Mouse (Mus musculus): ENCODE measurements around the gene Nlgn2. TPM values are rescaled to one million over a fixed set of nuclear protein-coding genes. Genes with fewer than 3 reads are reported as not detected.

The Nlgn2 gene
- polyA plus RNA-seq, 1 experiment from 2014 or later = 9.9 TPM

- 92% methylated on average over 3 of the region's 3 CpGs for WGBS
- Histone ChIP-seq H3K36me3 (ENCODE audit: control insufficient read depth, insufficient read depth, low read length) (peaks cover 14% of the 10 kb centered on the region; the same call in 1 of the 2 replicates), H3K27me3 (ENCODE audit: control insufficient read depth, insufficient read depth, low read length) (no peaks in the 10 kb centered on the region), H3K9me3 (ENCODE audit: control insufficient read depth, low read length) (no peaks in the 10 kb centered on the region), H3K4me3 (ENCODE audit: low read depth, low read length) (no peak within 1 kb of the TSS), H3K27ac (ENCODE audit: low read depth, low read length) (no peak within 1 kb of the TSS), H3K9ac (ENCODE audit: low read length) (no peak within 1 kb of the TSS), H3K4me2 (no peak within 1 kb of the TSS), H3K4me1 (ENCODE audit: control insufficient read depth, insufficient read depth, low read length) (no peaks in the 10 kb centered on the region)
- DNase-seq (ENCODE audit: low spot score, missing footprints) (peak; percentile 44), ATAC-seq (ENCODE audit: low FRiP score) (no peak)
Measured at GRCm38 (mm10) chr11:69822080-69822479, 15.5 kb downstream of the Nlgn2 start, which contains the start of gene Spem1. Gene Spem1, minus strand, starts transcription at chr11:69822180.

- H3K9me3 ChIP-seq (ENCODE audit: control insufficient read depth, low read length) = no peaks in the 10 kb centered on the region
- ATAC-seq (ENCODE audit: low FRiP score) = no peak
- no peaks in the 10 kb centered on the region for H3K36me3 ChIP-seq (ENCODE audit: control insufficient read depth, insufficient read depth, low read length)
- no peak overlapping the region for H3K27ac ChIP-seq (ENCODE audit: low read depth, low read length)
- H3K9ac ChIP-seq (ENCODE audit: low read length) = no peak overlapping the region
- WGBS = 93% methylated on average over 8 of the region's 8 CpGs
- H3K4me1 ChIP-seq (ENCODE audit: control insufficient read depth, insufficient read depth, low read length) = no peaks in the 10 kb centered on the region
- H3K4me2 ChIP-seq = no peak overlapping the region
- H3K27me3 ChIP-seq (ENCODE audit: control insufficient read depth, insufficient read depth, low read length) = no peaks in the 10 kb centered on the region
- DNase-seq (ENCODE audit: low spot score, missing footprints) = peak; percentile 56
- H3K4me3 ChIP-seq (ENCODE audit: low read depth, low read length) = no peak overlapping the region
Measured at GRCm38 (mm10) chr11:69818871-69819270, 18.7 kb downstream of the Nlgn2 start.

DNA sequence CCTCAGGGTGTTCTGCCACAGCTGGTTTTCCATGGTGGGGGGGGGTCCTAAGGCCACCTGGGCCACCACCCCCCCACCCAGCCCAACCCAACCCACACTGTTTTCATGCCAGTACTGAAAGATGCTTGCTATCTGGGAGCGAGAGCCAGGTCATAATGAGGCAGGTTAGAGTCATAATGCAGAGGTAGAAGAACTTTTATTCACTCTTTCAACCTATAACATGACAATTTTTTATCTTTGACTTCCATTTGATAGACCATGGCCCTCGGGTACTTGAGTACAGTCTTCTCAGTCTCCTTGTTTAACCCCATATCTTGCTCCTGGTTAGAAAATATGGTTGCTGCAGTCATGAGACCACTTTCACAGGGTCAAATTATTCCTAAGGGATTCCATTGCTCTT lies 19.2 kb downstream of the Nlgn2 start, which contains the start of gene Spem2:
Gene Spem2 (minus strand): TSS at position 101 of the 400 bp plus-strand sequence.
- WGBS = 79% methylated on average over 2 of the region's 2 CpGs
- DNase-seq (ENCODE audit: low spot score, missing footprints) (no peak), ATAC-seq (ENCODE audit: low FRiP score) (no peak)
- Histone ChIP-seq H3K4me3 (ENCODE audit: low read depth, low read length) (no peak within 1 kb of the TSS), H3K4me1 (ENCODE audit: control insufficient read depth, insufficient read depth, low read length) (no peaks in the 10 kb centered on the region), H3K36me3 (ENCODE audit: control insufficient read depth, insufficient read depth, low read length) (no peaks in the 10 kb centered on the region), H3K4me2 (no peak within 1 kb of the TSS), H3K9me3 (ENCODE audit: control insufficient read depth, low read length) (no peaks in the 10 kb centered on the region), H3K27me3 (ENCODE audit: control insufficient read depth, insufficient read depth, low read length) (no peaks in the 10 kb centered on the region), H3K27ac (ENCODE audit: low read depth, low read length) (no peak within 1 kb of the TSS), H3K9ac (ENCODE audit: low read length) (no peak within 1 kb of the TSS)

DNA sequence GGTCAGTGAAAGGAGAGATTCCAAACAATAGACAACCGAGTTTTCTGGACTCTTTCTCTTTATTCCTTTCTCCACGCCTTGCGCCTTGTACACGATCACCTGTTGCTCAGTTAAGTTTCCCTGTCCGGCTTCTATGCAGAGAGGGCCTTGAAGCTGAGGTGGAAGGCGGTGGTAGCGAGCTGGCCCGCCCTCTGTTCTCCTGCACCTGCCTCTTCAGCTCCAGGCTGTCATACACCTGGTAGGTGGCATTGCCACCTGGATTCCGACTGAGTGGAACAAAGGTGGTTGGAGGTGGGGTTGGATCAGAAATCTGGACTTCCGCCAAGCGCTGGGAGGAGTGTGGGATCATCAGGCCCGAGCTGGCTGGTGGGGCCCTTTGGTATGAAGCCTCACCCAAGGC lies 21.1 kb downstream of the Nlgn2 start:
- no peak overlapping the region for H3K4me2 ChIP-seq
- no peaks in the 10 kb centered on the region for H3K9me3 ChIP-seq (ENCODE audit: control insufficient read depth, low read length)
- no peak overlapping the region for H3K27ac ChIP-seq (ENCODE audit: low read depth, low read length)
- WGBS = 88% methylated on average over 12 of the region's 12 CpGs
- H3K4me3 ChIP-seq (ENCODE audit: low read depth, low read length) = no peak overlapping the region
- no peaks in the 10 kb centered on the region for H3K36me3 ChIP-seq (ENCODE audit: control insufficient read depth, insufficient read depth, low read length)
- H3K9ac ChIP-seq (ENCODE audit: low read length) = no peak overlapping the region
- H3K4me1 ChIP-seq (ENCODE audit: control insufficient read depth, insufficient read depth, low read length) = no peaks in the 10 kb centered on the region
- H3K27me3 ChIP-seq (ENCODE audit: control insufficient read depth, insufficient read depth, low read length) = no peaks in the 10 kb centered on the region
- ATAC-seq (ENCODE audit: low FRiP score) (no peak), DNase-seq (ENCODE audit: low spot score, missing footprints) (peak; percentile 21)

GRCm38 (mm10) chr11:69815155-69815554 lies 22.4 kb downstream of the Nlgn2 start, which contains the start of gene Gm39566:
Gene Gm39566, minus strand, starts transcription at chr11:69815298.
- no peak within 1 kb of the TSS for H3K9ac ChIP-seq (ENCODE audit: low read length)
- H3K36me3 ChIP-seq (ENCODE audit: control insufficient read depth, insufficient read depth, low read length) = no peaks in the 10 kb centered on the region
- no peak within 1 kb of the TSS for H3K27ac ChIP-seq (ENCODE audit: low read depth, low read length)
- H3K27me3 ChIP-seq (ENCODE audit: control insufficient read depth, insufficient read depth, low read length) = no peaks in the 10 kb centered on the region
- H3K4me2 ChIP-seq = no peak within 1 kb of the TSS
- no peaks in the 10 kb centered on the region for H3K4me1 ChIP-seq (ENCODE audit: control insufficient read depth, insufficient read depth, low read length)
- H3K9me3 ChIP-seq (ENCODE audit: control insufficient read depth, low read length) = no peaks in the 10 kb centered on the region
- no peak for ATAC-seq (ENCODE audit: low FRiP score)
- 61% methylated on average over 10 of the region's 10 CpGs for WGBS
- no peak within 1 kb of the TSS for H3K4me3 ChIP-seq (ENCODE audit: low read depth, low read length)
- DNase-seq (ENCODE audit: low spot score, missing footprints) = no peak

DNA sequence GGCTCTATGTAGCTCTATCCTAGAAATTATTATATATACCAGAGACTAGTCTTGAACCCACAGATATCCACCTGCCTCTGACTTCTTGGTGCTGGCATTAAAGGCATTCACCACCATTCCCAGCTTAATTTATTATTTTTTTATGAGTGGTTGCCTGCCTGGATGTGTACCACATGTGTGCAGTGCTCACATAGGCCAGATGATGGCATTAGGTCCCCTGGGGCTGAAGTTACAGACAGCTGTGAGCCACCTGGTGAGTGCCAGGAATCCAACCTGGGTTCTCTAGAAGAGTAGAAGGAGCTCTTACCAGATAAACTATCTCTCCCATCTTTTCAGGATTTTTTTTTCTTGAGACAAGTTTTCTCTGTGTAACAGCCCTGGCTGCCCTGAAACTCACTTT lies 27.3 kb downstream of the Nlgn2 start:
- H3K9me3 ChIP-seq (ENCODE audit: control insufficient read depth, low read length) = no peaks in the 10 kb centered on the region
- no peak overlapping the region for H3K4me2 ChIP-seq
- H3K27ac ChIP-seq (ENCODE audit: low read depth, low read length) = no peak overlapping the region
- no peak overlapping the region for H3K9ac ChIP-seq (ENCODE audit: low read length)
- H3K36me3 ChIP-seq (ENCODE audit: control insufficient read depth, insufficient read depth, low read length) = no peaks in the 10 kb centered on the region
- no peak overlapping the region for H3K4me3 ChIP-seq (ENCODE audit: low read depth, low read length)
- H3K4me1 ChIP-seq (ENCODE audit: control insufficient read depth, insufficient read depth, low read length) = no peaks in the 10 kb centered on the region
- ATAC-seq (ENCODE audit: low FRiP score) = no peak
- peaks cover 11% of the 10 kb centered on the region for H3K27me3 ChIP-seq (ENCODE audit: control insufficient read depth, insufficient read depth, low read length)
- DNase-seq (ENCODE audit: low spot score, missing footprints) = no peak

- Histone ChIP-seq H3K9ac (ENCODE audit: low read length) (no peak overlapping the region), H3K4me1 (ENCODE audit: control insufficient read depth, insufficient read depth, low read length) (peaks cover 19% of the 10 kb centered on the region), H3K27me3 (ENCODE audit: control insufficient read depth, insufficient read depth, low read length) (peaks cover 34% of the 10 kb centered on the region), H3K27ac (ENCODE audit: low read depth, low read length) (no peak overlapping the region), H3K9me3 (ENCODE audit: control insufficient read depth, low read length) (no peaks in the 10 kb centered on the region), H3K4me3 (ENCODE audit: low read depth, low read length) (no peak overlapping the region), H3K36me3 (ENCODE audit: control insufficient read depth, insufficient read depth, low read length) (no peaks in the 10 kb centered on the region), H3K4me2 (no peak overlapping the region)
- no peak for DNase-seq (ENCODE audit: low spot score, missing footprints)
- 87% methylated on average over 2 of the region's 2 CpGs for WGBS
- ATAC-seq (ENCODE audit: low FRiP score) = no peak
Measured at GRCm38 (mm10) chr11:69807641-69808040, 29.9 kb downstream of the Nlgn2 start.

GRCm38 (mm10) chr11:69806378-69806777 lies 31.2 kb downstream of the Nlgn2 start:
- peaks cover 46% of the 10 kb centered on the region for H3K27me3 ChIP-seq (ENCODE audit: control insufficient read depth, insufficient read depth, low read length)
- H3K4me3 ChIP-seq (ENCODE audit: low read depth, low read length) = no peak overlapping the region
- 78% methylated on average over 4 of the region's 4 CpGs for WGBS
- H3K36me3 ChIP-seq (ENCODE audit: control insufficient read depth, insufficient read depth, low read length) = no peaks in the 10 kb centered on the region
- no peak overlapping the region for H3K4me2 ChIP-seq
- H3K4me1 ChIP-seq (ENCODE audit: control insufficient read depth, insufficient read depth, low read length) = peaks cover 30% of the 10 kb centered on the region
- no peak overlapping the region for H3K27ac ChIP-seq (ENCODE audit: low read depth, low read length)
- DNase-seq (ENCODE audit: low spot score, missing footprints) (no peak), ATAC-seq (ENCODE audit: low FRiP score) (no peak)
- H3K9me3 ChIP-seq (ENCODE audit: control insufficient read depth, low read length) = no peaks in the 10 kb centered on the region
- no peak overlapping the region for H3K9ac ChIP-seq (ENCODE audit: low read length)

- H3K4me1 ChIP-seq (ENCODE audit: control insufficient read depth, insufficient read depth, low read length) = peaks cover 37% of the 10 kb centered on the region
- peaks cover 51% of the 10 kb centered on the region for H3K27me3 ChIP-seq (ENCODE audit: control insufficient read depth, insufficient read depth, low read length)
- ATAC-seq (ENCODE audit: low FRiP score) (no peak), DNase-seq (ENCODE audit: low spot score, missing footprints) (peak; percentile 87)
- WGBS = 6% methylated on average over 29 of the region's 29 CpGs
- 0 out of 2 replicates have a peak within 1 kb of the TSS, but pooled peaks have one; percentile 11 for H3K4me2 ChIP-seq
- no peaks in the 10 kb centered on the region for H3K9me3 ChIP-seq (ENCODE audit: control insufficient read depth, low read length)
- no peak within 1 kb of the TSS for H3K9ac ChIP-seq (ENCODE audit: low read length)
- no peaks in the 10 kb centered on the region for H3K36me3 ChIP-seq (ENCODE audit: control insufficient read depth, insufficient read depth, low read length)
- no peak within 1 kb of the TSS for H3K27ac ChIP-seq (ENCODE audit: low read depth, low read length)
- H3K4me3 ChIP-seq (ENCODE audit: low read depth, low read length) = peak within 1 kb of the TSS; percentile 44; the same call in 1 of the 2 replicates
Measured at GRCm38 (mm10) chr11:69804972-69805909, 32.3 kb downstream of the Nlgn2 start, which contains the start of gene Tmem102. Gene Tmem102, minus strand, starts transcription at chr11:69805624.

All from midbrain, embryonic 11.5 days (tissue).